Mouse (Mus musculus): ENCODE data around the gene Tmem245.

DNA sequence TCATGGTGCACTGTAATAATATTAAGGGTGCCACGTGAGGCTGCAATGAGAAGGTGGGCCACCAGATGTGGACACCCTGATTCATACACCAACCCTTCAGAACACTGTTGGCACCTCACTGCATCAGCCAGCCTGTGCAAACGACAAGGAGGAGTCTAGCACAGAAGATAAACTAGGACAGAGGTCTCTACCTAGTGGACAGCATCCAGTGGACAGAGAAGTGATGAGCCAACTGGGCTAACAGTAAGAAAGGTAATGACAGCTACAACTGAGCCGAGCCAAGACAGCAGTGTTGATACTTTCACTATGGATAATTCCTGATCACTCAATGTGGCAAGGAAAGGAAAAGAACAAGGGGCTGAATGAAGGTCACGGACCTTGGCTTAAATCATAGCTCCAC, 14.1 kb downstream of the Tmem245 start:
- TF ChIP-seq CTCF (IDR thresholded peaks at IDR 0.05) (no peak), EP300 (IDR thresholded peaks at IDR 0.05) (no peak)

Data from lung, postnatal 0 days (tissue).